Mouse (Mus musculus): Measurements from ENCODE around the gene Pla2g12b. TPM values are rescaled to one million over a fixed set of nuclear protein-coding genes. Genes with fewer than 3 reads are reported as not detected.

Gene Pla2g12b
- polyA plus RNA-seq, 1 experiment from 2014 or later = not detected

DNA sequence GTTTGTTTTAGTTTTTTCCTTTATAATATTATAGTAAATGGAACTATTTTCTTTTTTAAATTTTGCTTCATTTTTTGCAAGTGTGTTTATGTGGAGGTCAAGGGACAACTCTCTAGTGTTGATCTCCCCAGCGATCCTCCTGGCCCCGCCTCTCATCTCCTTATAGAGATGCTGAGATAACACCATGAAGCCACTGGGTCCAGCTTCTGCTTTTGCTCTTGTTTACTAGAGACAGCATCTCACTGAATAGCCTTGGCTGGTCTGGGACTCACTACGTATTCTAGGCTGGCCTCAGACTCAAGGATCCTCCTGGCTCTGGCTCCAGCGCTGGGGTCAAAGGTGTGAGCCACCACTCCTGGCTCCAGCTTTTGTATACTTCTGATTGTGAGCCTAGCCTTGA lies 16.1 kb downstream of the Pla2g12b start:
- H3K4me2 ChIP-seq (replicated peaks) = no peak overlapping the region
- no peaks in the 10 kb centered on the region for H3K27me3 ChIP-seq
- H3K9me3 ChIP-seq = no peaks in the 10 kb centered on the region
- no peak overlapping the region for H3K4me3 ChIP-seq
- peaks cover 7% of the 10 kb centered on the region; the same call in 1 of the 2 replicates for H3K4me1 ChIP-seq
- 86% methylated on average over 4 of the region's 4 CpGs for WGBS
- H3K27ac ChIP-seq = no peak overlapping the region
- no peaks in the 10 kb centered on the region for H3K36me3 ChIP-seq
- H3K9ac ChIP-seq = no peak overlapping the region
- no peak for ATAC-seq (ENCODE audit: low FRiP score, low read depth)

DNA sequence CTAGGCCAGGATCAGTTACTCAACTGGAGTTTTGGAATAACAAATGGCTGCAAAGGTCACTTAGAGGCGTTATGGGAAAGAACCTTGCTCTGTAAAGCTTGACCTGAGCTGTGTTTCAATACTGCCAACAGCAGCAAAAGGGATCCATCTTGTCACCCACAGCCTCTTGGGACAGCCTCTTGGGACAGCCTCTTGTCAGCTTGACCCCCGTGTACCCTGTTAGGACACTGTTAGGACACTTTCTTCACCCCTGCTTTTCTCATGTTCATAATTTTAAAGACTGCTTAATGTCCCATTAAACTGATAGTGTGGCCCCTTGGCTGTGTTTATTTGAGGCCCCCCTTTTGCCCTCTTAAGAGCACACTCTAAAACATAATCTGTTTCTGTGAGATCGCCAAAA lies 21.0 kb downstream of the Pla2g12b start:
- no peak overlapping the region for H3K9ac ChIP-seq
- no peaks in the 10 kb centered on the region for H3K9me3 ChIP-seq
- WGBS = 54% methylated on average over 3 of the region's 3 CpGs
- no peak overlapping the region for H3K4me2 ChIP-seq (replicated peaks)
- H3K27me3 ChIP-seq = no peaks in the 10 kb centered on the region
- H3K27ac ChIP-seq = peak overlapping the region; percentile 7; the same call in 1 of the 2 replicates
- peaks cover 15% of the 10 kb centered on the region for H3K4me1 ChIP-seq
- H3K36me3 ChIP-seq = no peaks in the 10 kb centered on the region
- no peak overlapping the region for H3K4me3 ChIP-seq
- no peak for ATAC-seq (ENCODE audit: low FRiP score, low read depth)

DNA sequence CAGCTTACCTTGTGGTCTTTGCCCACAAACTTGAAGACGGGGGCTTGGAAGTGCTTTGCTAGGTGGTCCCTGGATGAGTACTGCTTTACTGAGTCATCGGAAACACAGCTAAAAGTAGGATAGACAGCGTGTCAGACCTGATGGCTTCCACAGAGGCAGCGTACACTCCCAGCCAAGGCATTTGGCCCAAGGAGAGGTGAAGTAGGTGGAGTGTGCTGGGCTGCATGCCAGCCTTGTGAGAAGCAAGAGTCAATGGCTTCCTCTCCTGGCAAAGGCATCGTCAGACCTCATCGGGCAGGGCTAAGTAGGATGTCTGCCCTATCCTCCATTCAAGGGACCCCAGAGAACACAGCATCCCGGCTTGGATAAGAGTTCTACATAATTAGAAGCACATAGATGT lies 21.9 kb downstream of the Pla2g12b start:
- ATAC-seq (ENCODE audit: low FRiP score, low read depth) = peak; percentile 32; the same call in 1 of the 2 replicates
- Histone ChIP-seq H3K4me1 (peaks cover 15% of the 10 kb centered on the region), H3K9me3 (no peaks in the 10 kb centered on the region), H3K9ac (no peak overlapping the region), H3K36me3 (no peaks in the 10 kb centered on the region), H3K27me3 (no peaks in the 10 kb centered on the region), H3K4me2 (replicated peaks) (no peak overlapping the region), H3K27ac (no peak overlapping the region), H3K4me3 (no peak overlapping the region)
- 77% methylated on average over 7 of the region's 7 CpGs for WGBS

GRCm38 (mm10) chr10:59426371-59426770 lies 22.9 kb downstream of the Pla2g12b start:
- H3K4me1 ChIP-seq = peaks cover 15% of the 10 kb centered on the region
- no peak overlapping the region for H3K4me2 ChIP-seq (replicated peaks)
- H3K9me3 ChIP-seq = no peaks in the 10 kb centered on the region
- H3K36me3 ChIP-seq = no peaks in the 10 kb centered on the region
- no peak for ATAC-seq (ENCODE audit: low FRiP score, low read depth)
- 81% methylated on average over 4 of the region's 4 CpGs for WGBS
- H3K4me3 ChIP-seq = no peak overlapping the region
- H3K27ac ChIP-seq = no peak overlapping the region
- H3K9ac ChIP-seq = no peak overlapping the region
- no peaks in the 10 kb centered on the region for H3K27me3 ChIP-seq

GRCm38 (mm10) chr10:59429448-59430135 lies 26.1 kb downstream of the Pla2g12b start:
- 79% methylated on average over 16 of the region's 16 CpGs for WGBS
- Histone ChIP-seq H3K9ac (no peak overlapping the region), H3K9me3 (no peaks in the 10 kb centered on the region), H3K27me3 (no peaks in the 10 kb centered on the region), H3K36me3 (no peaks in the 10 kb centered on the region), H3K27ac (no peak overlapping the region), H3K4me3 (no peak overlapping the region), H3K4me2 (replicated peaks) (no peak overlapping the region), H3K4me1 (peaks cover 8% of the 10 kb centered on the region; the same call in 1 of the 2 replicates)
- ATAC-seq (ENCODE audit: low FRiP score, low read depth) = no peak

- H3K36me3 ChIP-seq = no peaks in the 10 kb centered on the region
- no peak overlapping the region for H3K4me2 ChIP-seq (replicated peaks)
- no peaks in the 10 kb centered on the region for H3K4me1 ChIP-seq
- H3K27me3 ChIP-seq = no peaks in the 10 kb centered on the region
- no peak overlapping the region for H3K9ac ChIP-seq
- ATAC-seq (ENCODE audit: low FRiP score, low read depth) = no peak
- no peak overlapping the region for H3K27ac ChIP-seq
- no peaks in the 10 kb centered on the region for H3K9me3 ChIP-seq
- no peak overlapping the region for H3K4me3 ChIP-seq
- WGBS = 66% methylated on average over 6 of the region's 6 CpGs
These were observed 27.3 kb downstream of the Pla2g12b start for GRCm38 (mm10) chr10:59430701-59431218.

DNA sequence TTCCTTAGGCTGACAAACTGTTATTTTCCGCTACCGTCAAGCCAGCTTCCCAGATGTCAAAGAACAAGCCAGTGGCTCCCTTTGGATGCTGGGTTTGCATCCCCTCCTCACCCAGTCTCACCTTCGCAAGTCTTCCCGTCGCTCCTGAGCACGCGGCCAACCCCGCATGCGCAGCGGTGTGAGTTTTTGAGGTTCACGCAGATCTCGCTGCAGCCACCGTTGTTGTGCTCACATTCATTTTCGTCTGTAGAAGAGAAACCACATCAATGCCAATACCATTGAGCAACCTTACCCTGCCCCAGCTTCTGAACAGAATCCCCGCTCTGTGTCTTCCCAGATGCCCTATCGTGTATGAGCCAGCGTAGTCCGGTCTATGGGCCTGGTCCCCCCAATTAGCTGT lies 32.3 kb downstream of the Pla2g12b start:
- no peak for ATAC-seq (ENCODE audit: low FRiP score, low read depth)
- Histone ChIP-seq H3K27me3 (no peaks in the 10 kb centered on the region), H3K27ac (no peak overlapping the region), H3K4me1 (peaks cover 15% of the 10 kb centered on the region), H3K4me3 (no peak overlapping the region), H3K9me3 (no peaks in the 10 kb centered on the region), H3K36me3 (no peaks in the 10 kb centered on the region), H3K4me2 (replicated peaks) (no peak overlapping the region), H3K9ac (no peak overlapping the region)
- WGBS = 92% methylated on average over 18 of the region's 18 CpGs

GRCm38 (mm10) chr10:59438651-59439050 lies 35.2 kb downstream of the Pla2g12b start:
- Histone ChIP-seq H3K4me1 (peaks cover 20% of the 10 kb centered on the region), H3K27me3 (no peaks in the 10 kb centered on the region), H3K27ac (no peak overlapping the region), H3K4me3 (no peak overlapping the region), H3K36me3 (no peaks in the 10 kb centered on the region), H3K9ac (no peak overlapping the region), H3K9me3 (no peaks in the 10 kb centered on the region), H3K4me2 (replicated peaks) (no peak overlapping the region)
- no peak for ATAC-seq (ENCODE audit: low FRiP score, low read depth)
- 91% methylated on average over 12 of the region's 12 CpGs for WGBS

- H3K36me3 ChIP-seq = no peaks in the 10 kb centered on the region
- H3K9ac ChIP-seq = no peak overlapping the region
- no peaks in the 10 kb centered on the region for H3K9me3 ChIP-seq
- ATAC-seq (ENCODE audit: low FRiP score, low read depth) = no peak; the same call in 1 of the 2 replicates
- no peak overlapping the region for H3K4me3 ChIP-seq
- H3K4me1 ChIP-seq = peaks cover 20% of the 10 kb centered on the region
- H3K27me3 ChIP-seq = no peaks in the 10 kb centered on the region
- no peak overlapping the region for H3K4me2 ChIP-seq (replicated peaks)
- 12% methylated on average over 5 of the region's 5 CpGs for WGBS
- peak overlapping the region; percentile 76; the same call in 1 of the 2 replicates for H3K27ac ChIP-seq
These were observed 36.1 kb downstream of the Pla2g12b start for GRCm38 (mm10) chr10:59439508-59439931.

DNA sequence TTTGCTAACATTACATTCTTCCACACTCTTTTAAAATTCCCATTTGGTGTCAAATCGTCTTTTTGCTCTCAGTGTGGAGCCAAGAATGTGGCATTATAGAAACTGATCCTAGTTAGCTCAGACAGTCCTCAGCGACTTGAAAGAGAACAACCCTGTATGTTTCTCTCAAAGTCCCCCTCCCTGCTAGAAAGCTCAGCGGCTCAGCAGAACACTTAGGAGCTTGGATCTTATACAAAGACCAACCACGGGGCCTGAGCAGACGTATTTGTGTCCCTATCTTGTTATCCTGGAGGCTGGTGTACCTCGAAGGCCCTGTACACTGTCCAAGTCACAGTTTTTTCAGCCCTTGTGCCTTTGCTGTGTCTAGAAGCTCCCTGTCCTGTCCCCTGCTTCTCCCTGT lies 36.7 kb downstream of the Pla2g12b start:
- no peaks in the 10 kb centered on the region for H3K36me3 ChIP-seq
- WGBS = 44% methylated on average over 6 of the region's 6 CpGs
- no peaks in the 10 kb centered on the region for H3K27me3 ChIP-seq
- H3K9me3 ChIP-seq = no peaks in the 10 kb centered on the region
- no peak for ATAC-seq (ENCODE audit: low FRiP score, low read depth)
- H3K4me3 ChIP-seq = no peak overlapping the region
- no peak overlapping the region for H3K9ac ChIP-seq
- H3K27ac ChIP-seq = peak overlapping the region; percentile 49; the same call in 1 of the 2 replicates
- no peak overlapping the region for H3K4me2 ChIP-seq (replicated peaks)
- peaks cover 20% of the 10 kb centered on the region for H3K4me1 ChIP-seq

GRCm38 (mm10) chr10:59441735-59442134 lies 38.3 kb downstream of the Pla2g12b start, which contains the start of gene Oit3:
Gene Oit3, minus strand, starts transcription at chr10:59441778.
- no peaks in the 10 kb centered on the region for H3K27me3 ChIP-seq
- H3K4me1 ChIP-seq = peaks cover 20% of the 10 kb centered on the region
- H3K9ac ChIP-seq = no peak within 1 kb of the TSS
- no peak for ATAC-seq (ENCODE audit: low FRiP score, low read depth)
- H3K36me3 ChIP-seq = no peaks in the 10 kb centered on the region
- no peak within 1 kb of the TSS for H3K27ac ChIP-seq
- H3K4me3 ChIP-seq = no peak within 1 kb of the TSS
- no peaks in the 10 kb centered on the region for H3K9me3 ChIP-seq
- no peak within 1 kb of the TSS for H3K4me2 ChIP-seq (replicated peaks)
- 87% methylated on average over 11 of the region's 11 CpGs for WGBS

GRCm38 (mm10) chr10:59443212-59443611 lies 39.8 kb downstream of the Pla2g12b start:
- Histone ChIP-seq H3K4me3 (no peak overlapping the region), H3K4me1 (peaks cover 20% of the 10 kb centered on the region), H3K9me3 (no peaks in the 10 kb centered on the region), H3K4me2 (replicated peaks) (no peak overlapping the region), H3K27me3 (no peaks in the 10 kb centered on the region), H3K27ac (no peak overlapping the region), H3K9ac (no peak overlapping the region), H3K36me3 (peaks cover 10% of the 10 kb centered on the region)
- 12% methylated on average over 7 of the region's 7 CpGs for WGBS
- ATAC-seq (ENCODE audit: low FRiP score, low read depth) = no peak

DNA sequence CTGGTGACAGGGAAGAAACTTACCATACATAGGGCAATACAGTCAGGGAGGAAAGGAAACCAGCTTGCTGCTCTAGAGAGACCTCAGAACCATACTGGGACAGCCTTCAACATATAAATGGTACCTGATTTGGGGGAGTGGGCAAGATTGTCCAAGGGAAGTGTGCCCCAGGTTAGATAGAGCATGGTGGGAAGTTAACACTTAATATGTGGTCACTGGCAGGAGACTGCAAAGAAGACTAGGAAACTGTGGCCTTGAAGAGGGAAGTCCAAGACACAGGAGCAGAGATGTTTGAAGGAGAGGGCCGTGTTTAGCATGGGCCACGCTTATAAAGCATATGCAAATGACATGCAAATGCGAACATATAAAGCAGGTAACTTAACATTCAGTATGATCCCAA lies 40.6 kb downstream of the Pla2g12b start:
- no peak overlapping the region for H3K9ac ChIP-seq
- H3K4me2 ChIP-seq (replicated peaks) = no peak overlapping the region
- peaks cover 15% of the 10 kb centered on the region for H3K36me3 ChIP-seq
- H3K27me3 ChIP-seq = no peaks in the 10 kb centered on the region
- 88% methylated on average over 3 of the region's 3 CpGs for WGBS
- H3K9me3 ChIP-seq = no peaks in the 10 kb centered on the region
- H3K4me3 ChIP-seq = no peak overlapping the region
- ATAC-seq (ENCODE audit: low FRiP score, low read depth) = no peak
- no peak overlapping the region for H3K27ac ChIP-seq
- peaks cover 19% of the 10 kb centered on the region for H3K4me1 ChIP-seq
